Mouse (Mus musculus) heart, adult 2 months (tissue): ENCODE measurements around the gene Psat1. TPM values are rescaled to one million over a fixed set of nuclear protein-coding genes. Genes with fewer than 3 reads are reported as not detected.

Experiments
- DNase-seq, 2 experiments: peaks; one replicate each; pipeline ENCODE4 v3.0.0; 2021
- H3K27ac ChIP-seq: fragments of 200-600 bp; 2 replicates; pipeline ENCODE4 v1.8.1; 2022
- H3K27me3 ChIP-seq: fragments of 200-500 bp; 2 replicates; pipeline ENCODE4 v1.6.1; 2012; ENCODE audit warnings: mild to moderate bottlenecking, low read length, inconsistent platforms, mixed read lengths; ENCODE audit not compliant: control insufficient read depth, insufficient read depth
- H3K36me3 ChIP-seq: fragments of 200-500 bp; 2 replicates; pipeline ENCODE4 v1.6.1; 2012; ENCODE audit warnings: low read length, inconsistent platforms; ENCODE audit not compliant: control insufficient read depth, insufficient read depth
- H3K4me1 ChIP-seq: fragments of 200-500 bp; 2 replicates; pipeline ENCODE4 v1.6.1; 2011; ENCODE audit warnings: low read length; ENCODE audit not compliant: control insufficient read depth, insufficient read depth
- H3K4me3 ChIP-seq: fragments of 200-600 bp; 2 replicates; pipeline ENCODE4 v1.8.1; 2022
- H3K79me2 ChIP-seq: fragments of 200-500 bp; replicated peaks from 2 replicates; pipeline ENCODE4 v1.6.1; 2012; ENCODE audit warnings: mild to moderate bottlenecking, inconsistent platforms, low read length, moderate library complexity, mixed read lengths; ENCODE audit not compliant: control insufficient read depth, insufficient read depth
- H3K9ac ChIP-seq: fragments of 200-500 bp; 2 replicates; pipeline ENCODE4 v1.6.1; 2012; ENCODE audit warnings: low read depth, mild to moderate bottlenecking, control low read depth, inconsistent platforms, low read length, mixed read lengths
- CTCF ChIP-seq: fragments of 200-600 bp; IDR thresholded peaks from 2 replicates; pipeline ENCODE4 v1.8.1; 2022; ENCODE audit warnings: antibody characterized with exemption, mild to moderate bottlenecking, moderate library complexity
- EP300 ChIP-seq: fragments of 200-500 bp; IDR thresholded peaks from 2 replicates; pipeline ENCODE4 v1.6.1; 2011; ENCODE audit warnings: low read depth, low read length, control low read depth; ENCODE audit not compliant: insufficient read depth
- POLR2A ChIP-seq: fragments of 200-500 bp; IDR thresholded peaks from 2 replicates; pipeline ENCODE4 v1.6.1; 2011; ENCODE audit warnings: mild to moderate bottlenecking, low read depth, low read length, control low read depth; ENCODE audit not compliant: insufficient read depth
- WGBS: fragments of 180-500 bp; shearing (Covaris S2); methylation state at CpG from one replicate; pipeline ENCODE4 v1.1.7; 2018; 5-methylcytosine and 5-hydroxymethylcytosine counted together
- intact Hi-C: fragments of 180-260 bp; cut with DNase I; formaldehyde crosslinking; loops from one replicate; pipeline ENCODE4 v1.15.1; 2025
- polyA plus RNA-seq: library from polyadenylated mRNA; depleted of rRNA; stranded (reverse); fragments of >200 nt; gene quantifications from 2 replicates; pipeline ENCODE4 v1.2.3, GENCODE M21; 2012; rRNA removed
- total RNA-seq, 2 experiments: library from RNA; stranded (reverse); gene quantifications; 2 replicates each; pipeline ENCODE4 v1.2.3; 2021

The Psat1 gene
- total and polyA plus RNA-seq, 3 experiments: 2.3 to 3.5 (median 2.4) TPM

GRCm38 (mm10) chr19:15866851-15867250, 80.3 kb downstream of the Psat1 start:
- no peaks in the 10 kb centered on the region for H3K4me1 ChIP-seq
- H3K79me2 ChIP-seq: no peaks in the 10 kb centered on the region
- no peak overlapping the region for H3K4me3 ChIP-seq
- no peak for TF ChIP-seq EP300
- TF ChIP-seq CTCF: peak; percentile 72
- no peak for TF ChIP-seq POLR2A
- no peak overlapping the region for H3K27ac ChIP-seq
- no peaks in the 10 kb centered on the region for H3K36me3 ChIP-seq
- 74% methylated on average over 4 of the region's 4 CpGs for WGBS
- H3K9ac ChIP-seq: no peak overlapping the region
- peak; percentile 21 to 45 for DNase-seq
- H3K27me3 ChIP-seq: no peaks in the 10 kb centered on the region
- intact Hi-C loops: loop anchor here (1.0 kb wide), 1 partner anchor 98 kb away; no protein-coding TSS in a partner anchor

GRCm38 (mm10) chr19:15866126-15866525, 81.0 kb downstream of the Psat1 start:
- H3K79me2 ChIP-seq: no peaks in the 10 kb centered on the region
- no peak for TF ChIP-seq EP300
- TF ChIP-seq POLR2A: no peak
- no peak for TF ChIP-seq CTCF

GRCm38 (mm10) chr19:15865431-15865830, 81.7 kb downstream of the Psat1 start:
- intact Hi-C loops: no loop called here
- DNase-seq: no peak
- Histone ChIP-seq H3K9ac (no peak overlapping the region), H3K4me1 (no peaks in the 10 kb centered on the region), H3K27ac (no peak overlapping the region), H3K36me3 (no peaks in the 10 kb centered on the region), H3K4me3 (no peak overlapping the region), H3K79me2 (no peaks in the 10 kb centered on the region), H3K27me3 (no peaks in the 10 kb centered on the region)
- TF ChIP-seq POLR2A (no peak), CTCF (no peak), EP300 (no peak)

More at GRCm38 (mm10) chr19:15866126-15866525, 81.0 kb downstream of the Psat1 start:
- Histone ChIP-seq H3K9ac (no peak overlapping the region), H3K4me1 (no peaks in the 10 kb centered on the region), H3K36me3 (no peaks in the 10 kb centered on the region), H3K27ac (no peak overlapping the region), H3K4me3 (no peak overlapping the region), H3K27me3 (no peaks in the 10 kb centered on the region)
- 79% methylated on average over 1 of the region's 1 CpGs for WGBS
- intact Hi-C loops: no loop called here
- no peak for DNase-seq

GRCm38 (mm10) chr19:15864129-15864528, 83.0 kb downstream of the Psat1 start:
- Histone ChIP-seq H3K36me3 (no peaks in the 10 kb centered on the region), H3K4me3 (no peak overlapping the region), H3K4me1 (no peaks in the 10 kb centered on the region), H3K27me3 (no peaks in the 10 kb centered on the region), H3K9ac (no peak overlapping the region), H3K79me2 (no peaks in the 10 kb centered on the region), H3K27ac (no peak overlapping the region)
- intact Hi-C loops: no loop called here
- TF ChIP-seq CTCF (no peak), POLR2A (no peak), EP300 (no peak)
- 85% methylated on average over 2 of the region's 2 CpGs for WGBS
- no peak for DNase-seq

- Histone ChIP-seq H3K27ac (no peak overlapping the region), H3K4me3 (no peak overlapping the region), H3K27me3 (no peaks in the 10 kb centered on the region), H3K36me3 (no peaks in the 10 kb centered on the region), H3K9ac (no peak overlapping the region), H3K4me1 (no peaks in the 10 kb centered on the region), H3K79me2 (no peaks in the 10 kb centered on the region)
- DNase-seq: no peak
- no peak for TF ChIP-seq POLR2A
- TF ChIP-seq CTCF: no peak
- 81% methylated on average over 5 of the region's 5 CpGs for WGBS
- intact Hi-C loops: no loop called here
These were observed 91.8 kb downstream of the Psat1 start for GRCm38 (mm10) chr19:15855379-15855778.

Other genes starting within 250 kb of the Psat1 start
- 1 to 10 TPM; 3.6 to 3.8 TPM for gene Cep78, start 37.7 kb upstream of the Psat1 start, total RNA-seq
- 1.6 and 2.4 TPM in 2 replicates for gene Cep78, start 37.7 kb upstream of the Psat1 start, polyA plus RNA-seq
- gene Gnaq, start 185.5 kb upstream of the Psat1 start, total RNA-seq: 10 to 100 TPM; 23.1 to 23.4 TPM
- gene Gnaq, start 185.5 kb upstream of the Psat1 start, polyA plus RNA-seq: 8.4 and 14.5 TPM in 2 replicates